14 mouse cellular contexts compared by ENCODE assay signal in the genomic region with DNA sequence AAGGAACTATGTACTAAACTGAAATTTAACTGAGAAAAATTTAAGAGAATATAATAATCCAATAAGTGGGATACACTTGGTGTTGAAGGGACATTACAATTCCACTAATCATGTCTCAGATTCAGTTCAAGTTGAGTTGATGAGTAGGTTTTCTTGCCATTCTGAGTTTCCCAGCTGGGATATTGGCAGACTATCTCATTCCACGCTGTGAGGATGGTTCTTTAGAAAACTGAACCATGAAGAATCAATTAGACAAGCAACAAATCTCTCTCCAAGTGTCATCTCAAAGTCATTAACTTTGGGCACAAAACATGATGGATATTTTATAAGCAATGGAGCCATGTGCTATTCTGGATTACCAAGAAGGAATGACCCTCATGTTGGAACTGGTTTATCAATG.
"Had no signal": no experiment of that assay in that cellular context is flagged by ENCODE, and none has a peak within 500 bp of the region (broad histone marks: within the 10 kb centered on the region; RNA-seq: fewer than 3 reads in every experiment).

No protein-coding gene starts in this region.

- H3K4me1 ChIP-seq: limb, embryonic 12.5 days; liver, embryonic 13.5 days; lung, embryonic 15.5 days; megakaryocyte, embryonic 14.5 days; midbrain, embryonic 12.5 days; neural tube, embryonic 12.5 days had no signal

- H3K9ac ChIP-seq: limb, embryonic 12.5 days; liver, embryonic 13.5 days; liver, postnatal 0 days; lung, embryonic 15.5 days; midbrain, embryonic 12.5 days; neural tube, embryonic 12.5 days had no signal

- DNase-seq: kidney, postnatal 10 days; liver; liver, embryonic 13.5 days; liver, postnatal 0 days; lung, postnatal 14 days; thymus, postnatal 4 days had no signal

- H3K27me3 ChIP-seq: limb, embryonic 12.5 days; liver, embryonic 13.5 days; lung, embryonic 15.5 days; megakaryocyte, embryonic 14.5 days; midbrain, embryonic 12.5 days; neural tube, embryonic 12.5 days had no signal

- H3K4me3 ChIP-seq: left cerebral cortex, adult 2 months; limb, embryonic 12.5 days; liver, embryonic 13.5 days; lung, embryonic 15.5 days; megakaryocyte, embryonic 14.5 days; midbrain, embryonic 12.5 days; neural tube, embryonic 12.5 days had no signal

- H3K4me2 ChIP-seq: limb, embryonic 12.5 days; liver, embryonic 13.5 days; lung, embryonic 15.5 days; midbrain, embryonic 12.5 days; neural tube, embryonic 12.5 days had no signal

- H3K27ac ChIP-seq: left cerebral cortex, adult 2 months; limb, embryonic 12.5 days; liver, embryonic 13.5 days; lung, embryonic 15.5 days; macrophage; midbrain, embryonic 12.5 days; neural tube, embryonic 12.5 days; stomach, postnatal 0 days had no signal

- H3K36me3 ChIP-seq: limb, embryonic 12.5 days; liver, embryonic 13.5 days; lung, embryonic 15.5 days; midbrain, embryonic 12.5 days; neural tube, embryonic 12.5 days had no signal

- ATAC-seq: liver, postnatal 0 days had no signal

- H3K9me3 ChIP-seq: limb, embryonic 12.5 days; liver, embryonic 13.5 days; lung, embryonic 15.5 days; megakaryocyte, embryonic 14.5 days; midbrain, embryonic 12.5 days; neural tube, embryonic 12.5 days had no signal
